Mouse (Mus musculus) gastrocnemius, adult 8-10 months (tissue): ENCODE data around the gene Casc1. TPM values are rescaled to one million over a fixed set of nuclear protein-coding genes. Genes with fewer than 3 reads are reported as not detected.
A peak's percentile ranks its signal among the peaks of the same experiment; 100 is the strongest.
"Not testable (repeated sequence)": the region's sequence is repeated elsewhere in the genome, so short reads cannot be mapped to it uniquely, and the experiment has no call there.

Source experiments
- DNase-seq, 2 experiments: peaks; one replicate each; pipeline ENCODE4 v3.0.0; 2022; ENCODE audit warnings: low spot score in 2 of 2
- total RNA-seq, 4 experiments: library from RNA; stranded (reverse); gene quantifications; 2 replicates each; pipeline ENCODE4 v1.2.4; 2022

The Casc1 gene
- total RNA-seq, 4 experiments from 2014 or later: 0.15 to 0.17 TPM; not detected in 2

DNA sequence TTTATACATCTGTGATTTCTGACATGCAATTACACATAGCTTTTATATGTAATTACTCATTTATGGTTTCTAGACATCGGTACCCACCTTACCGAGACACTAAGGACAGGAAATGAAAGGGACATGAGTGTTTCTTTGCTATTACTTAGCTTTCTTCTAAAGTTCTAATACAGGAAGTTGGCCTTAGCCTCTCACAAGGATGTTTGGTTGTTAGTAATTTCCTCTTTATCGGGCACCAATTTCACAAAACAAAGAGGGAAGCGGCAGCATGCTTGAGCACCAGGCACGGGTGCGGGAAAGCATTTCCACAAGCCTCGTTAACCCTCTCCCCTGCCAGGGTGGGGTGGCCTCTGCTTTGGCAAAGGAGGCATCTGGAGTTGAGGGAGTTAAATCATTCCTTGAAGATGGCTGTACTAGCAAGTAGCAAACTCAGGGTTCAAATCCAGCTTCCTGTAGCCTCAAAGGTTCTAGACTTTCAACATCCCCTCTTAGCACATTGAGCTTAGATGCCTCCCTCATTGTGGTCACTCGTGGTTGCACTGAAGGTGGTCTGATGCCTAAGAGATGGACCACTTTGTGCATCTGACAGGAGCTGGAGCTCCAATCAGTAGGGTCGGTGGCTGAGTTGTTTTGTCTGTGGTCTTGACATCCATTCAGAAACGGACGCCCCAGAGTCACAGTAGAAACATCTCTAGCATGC is 70.9 kb downstream of the Casc1 start:
- no peak for DNase-seq

DNA sequence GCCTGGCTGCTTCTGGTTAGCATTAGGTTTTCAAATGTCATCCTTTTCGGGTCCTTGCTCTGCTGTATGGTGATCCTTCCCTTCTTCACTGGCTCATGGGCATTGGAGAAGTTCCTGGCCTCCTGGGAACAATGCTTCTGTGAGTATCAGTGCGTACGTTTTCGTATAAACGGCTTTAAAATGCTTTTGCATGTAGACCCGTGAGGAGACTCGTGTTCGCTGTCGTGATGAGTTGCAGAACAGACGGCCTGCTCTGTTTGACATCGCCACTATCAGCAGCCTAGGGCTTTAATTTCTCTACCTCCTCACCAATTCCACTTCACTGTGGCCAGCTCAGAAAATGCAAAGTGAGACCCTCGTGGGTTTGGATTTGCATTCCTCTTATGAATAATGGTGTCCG is 71.6 kb downstream of the Casc1 start:
- DNase-seq: no peak

DNA sequence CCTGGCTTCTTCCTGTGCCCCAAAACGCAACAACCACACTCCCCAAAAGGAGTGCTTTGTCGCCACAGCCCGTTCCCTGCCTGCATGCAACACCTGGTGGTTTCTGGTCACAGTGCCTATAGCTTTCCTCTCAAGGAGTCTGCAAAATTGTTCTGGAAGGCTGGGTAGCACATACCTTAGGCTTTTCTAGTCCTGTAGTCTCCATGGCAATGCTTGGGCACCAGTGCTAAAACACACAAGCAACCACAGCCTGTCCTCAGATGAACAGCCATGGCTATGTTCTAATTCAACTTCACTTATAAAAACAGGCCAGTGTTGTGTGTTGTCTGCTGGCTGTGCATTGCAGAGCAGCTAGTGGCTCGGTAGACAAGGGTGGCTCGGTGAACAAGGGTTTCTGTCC is 74.0 kb downstream of the Casc1 start:
- DNase-seq: no peak

DNA sequence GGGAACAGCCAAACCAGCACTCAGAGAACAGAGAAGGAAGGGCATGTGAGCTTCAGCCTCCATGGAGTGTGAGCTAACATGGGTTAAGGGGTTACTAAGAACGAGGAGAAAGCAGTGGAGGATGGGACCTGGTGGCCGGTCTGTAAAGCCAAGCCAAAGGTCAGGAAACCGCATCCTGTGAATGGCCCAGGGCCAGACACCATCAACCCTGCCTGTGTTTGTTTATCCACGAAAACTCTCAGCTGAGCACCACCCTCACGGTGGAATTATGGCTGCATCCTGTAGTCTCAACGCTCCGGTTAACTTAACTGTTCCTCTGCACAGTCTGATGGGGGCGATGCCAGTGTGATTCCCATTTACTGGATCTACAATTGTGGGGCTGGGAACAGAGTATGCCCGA is 75.0 kb downstream of the Casc1 start:
- no peak for DNase-seq

DNA sequence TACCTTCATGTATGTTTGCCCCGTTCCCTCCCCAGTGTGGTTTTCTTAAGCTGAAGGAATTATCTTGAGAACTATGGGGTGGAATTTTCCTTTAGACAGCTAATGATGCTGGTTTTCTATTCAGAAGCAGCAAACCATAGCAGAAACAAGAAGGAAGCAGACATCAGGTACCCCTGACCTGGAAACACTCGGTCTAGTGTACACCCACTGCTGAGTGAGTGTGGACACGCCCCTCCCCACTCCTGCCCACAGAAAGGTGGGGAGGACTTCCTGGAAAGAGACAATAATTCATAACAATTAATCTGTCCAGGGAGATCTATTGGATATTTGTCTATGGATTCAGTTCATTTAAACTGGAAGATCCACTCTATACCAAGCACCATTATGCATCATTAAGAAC is 75.5 kb downstream of the Casc1 start:
- no peak for DNase-seq

DNA sequence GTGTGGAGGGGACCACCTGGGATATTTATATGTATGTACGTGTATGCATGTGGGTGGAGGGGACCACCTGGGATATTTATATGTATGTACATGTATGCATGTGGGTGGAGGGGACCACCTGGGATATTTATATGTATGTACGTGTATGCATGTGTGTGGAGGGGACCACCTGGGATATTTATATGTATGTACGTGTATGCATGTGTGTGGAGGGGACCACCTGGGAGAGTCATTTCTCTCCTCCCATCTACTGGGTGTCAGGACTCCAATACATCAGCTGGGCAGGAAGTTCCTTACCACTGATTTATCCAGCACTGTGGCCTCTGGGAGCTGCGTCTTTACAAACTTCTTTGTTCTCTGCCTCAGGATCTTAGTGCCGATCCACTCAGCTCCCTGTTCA is 77.8 kb downstream of the Casc1 start:
- DNase-seq: not testable (repeated sequence)

DNA sequence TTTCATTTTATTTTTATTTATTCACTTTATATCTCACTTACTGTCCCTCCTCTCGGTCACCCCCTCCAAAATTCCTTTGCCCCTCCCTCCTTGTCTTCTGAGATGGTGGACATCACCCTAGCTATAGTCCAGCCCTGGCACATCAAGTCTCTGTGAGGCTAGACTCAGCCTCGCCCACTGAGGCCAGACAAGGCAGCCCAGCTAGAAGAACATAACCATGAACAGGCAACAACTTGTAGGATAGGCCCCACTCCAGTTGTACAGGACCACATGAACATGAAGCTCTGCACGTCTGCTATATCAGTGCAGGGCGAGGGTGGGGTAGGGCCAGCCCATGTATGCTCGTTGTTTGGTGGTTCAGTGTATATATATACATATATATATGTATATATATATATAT is 78.8 kb downstream of the Casc1 start:
- no peak for DNase-seq

DNA sequence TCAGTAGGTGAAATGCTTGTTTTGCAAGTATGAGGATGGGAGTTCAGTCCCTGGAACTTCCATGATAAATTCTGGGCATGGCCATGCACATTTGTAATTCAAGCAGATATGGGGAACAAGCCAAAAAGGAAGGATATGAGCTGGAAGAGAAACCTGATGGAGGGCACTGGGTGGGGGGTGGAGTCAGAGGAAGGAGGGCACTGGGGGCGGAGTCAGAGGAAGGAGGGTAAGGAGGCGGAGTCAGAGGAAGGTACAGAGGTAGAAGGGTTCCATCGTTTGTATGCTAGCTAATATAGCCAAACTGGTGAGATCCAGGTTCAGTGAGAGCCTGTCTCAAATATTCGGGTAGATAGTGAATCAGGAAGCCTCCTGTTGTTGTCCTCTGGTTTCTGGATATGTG is 81.2 kb downstream of the Casc1 start:
- no peak for DNase-seq

DNA sequence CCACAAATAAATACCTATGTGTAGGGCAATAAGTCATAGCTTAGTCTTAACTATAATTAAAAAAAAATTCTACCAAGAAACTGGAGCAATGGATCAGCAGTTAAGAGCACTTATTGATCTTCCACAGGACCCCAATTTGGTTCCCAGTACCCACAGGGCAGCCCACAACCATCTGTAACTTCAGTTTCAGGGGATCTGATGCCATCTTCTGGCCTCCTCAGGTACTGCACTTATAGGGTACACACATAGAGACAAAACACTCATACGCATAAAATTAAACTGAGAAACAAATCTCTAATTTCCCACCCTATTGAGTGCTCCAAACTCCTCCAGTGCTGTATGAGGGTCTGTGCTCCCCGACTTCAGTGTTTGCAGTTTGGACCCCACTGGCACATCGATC is 83.2 kb downstream of the Casc1 start:
- no peak for DNase-seq

DNA sequence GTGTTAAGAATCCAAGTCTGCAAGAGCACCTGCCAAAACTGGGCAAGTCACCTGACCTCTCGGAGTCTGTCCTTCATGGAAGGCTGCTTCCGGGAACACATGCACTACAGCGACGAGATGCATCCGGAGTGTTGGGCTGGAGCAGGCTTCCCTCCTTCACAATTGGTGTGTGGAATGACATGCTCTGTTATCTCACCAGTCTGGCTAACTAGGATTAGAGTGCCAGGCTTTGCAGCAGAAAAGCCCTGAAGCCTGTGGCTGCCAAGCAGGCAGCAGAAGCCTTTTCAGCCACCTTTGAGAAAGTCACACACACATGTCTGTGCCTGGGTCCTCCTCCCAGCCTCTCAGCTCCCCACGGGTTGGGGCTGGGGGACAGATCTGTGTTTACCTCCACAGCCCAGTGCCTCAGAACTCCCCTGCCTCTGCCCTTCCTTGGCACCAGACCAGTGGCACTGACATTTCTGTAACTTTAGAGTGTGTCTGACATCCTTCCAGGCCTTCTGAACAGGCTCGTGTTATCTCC is 85.2 kb downstream of the Casc1 start:
- peak; percentile 11 to 49 for DNase-seq

Other genes starting within 250 kb of the Casc1 start
- 1 to 10 TPM in 2 of 4 experiments, under 1 TPM in 2; 0.02 to 1.2 (median 0.80) TPM for gene Bcat1, start 134.8 kb downstream of the Casc1 start, total RNA-seq
- gene Lrmp, start 95.4 kb downstream of the Casc1 start, total RNA-seq: 1 to 10 TPM in 1 of 4 experiments, under 1 TPM in 2, not detected in 1; 0.25 to 1.1 (median 0.34) TPM
- 10 to 100 TPM; 50.3 to 54.7 (median 52.4) TPM for gene Etfrf1, start 129 bp upstream of the Casc1 start, total RNA-seq
- 10 to 100 TPM; 11.7 to 23.7 (median 13.9) TPM for gene Kras, start 39.2 kb upstream of the Casc1 start, total RNA-seq